Mouse (Mus musculus): ENCODE measurements around the gene Spcs3. TPM values are rescaled to one million over a fixed set of nuclear protein-coding genes. Genes with fewer than 3 reads are reported as not detected.
A peak's percentile ranks its signal among the peaks of the same experiment; 100 is the strongest.

The Spcs3 gene
- polyA plus RNA-seq (2016; fragmentation: Nextera tagmentation; extraction: Ambion mirVana), result 91.4 and 99.6 TPM in 2 replicates

GRCm38 (mm10) chr8:54529382-54530296 is at the start of gene Spcs3, which contains the start of gene Asb5:
Gene Spcs3, minus strand, starts transcription at chr8:54529998.
Gene Asb5, plus strand, starts transcription at chr8:54529580.
- WGBS, result under 1% methylated on average over 89 of the region's 89 CpGs
- peak; percentile 92 for DNase-seq (ENCODE audit: extremely low spot score, low spot score)
- H3K9me3 ChIP-seq, result no peaks in the 10 kb centered on the region
- H3K27ac ChIP-seq, result peak within 1 kb of the TSS; percentile 95
- peaks cover 21% of the 10 kb centered on the region for H3K36me3 ChIP-seq (replicated peaks)
- peaks cover 23% of the 10 kb centered on the region for H3K4me1 ChIP-seq
- H3K4me3 ChIP-seq, result peak within 1 kb of the TSS; percentile 89
- no peaks in the 10 kb centered on the region for H3K27me3 ChIP-seq (ENCODE audit: poor library complexity, severe bottlenecking)

- no peaks in the 10 kb centered on the region for H3K27me3 ChIP-seq (ENCODE audit: poor library complexity, severe bottlenecking)
- DNase-seq (ENCODE audit: extremely low spot score, low spot score), result no peak
- WGBS, result 81% methylated on average over 15 of the region's 15 CpGs
- no peaks in the 10 kb centered on the region for H3K9me3 ChIP-seq
- H3K27ac ChIP-seq, result no peak overlapping the region
- H3K4me1 ChIP-seq, result no peaks in the 10 kb centered on the region
- H3K4me3 ChIP-seq, result no peak overlapping the region
- H3K36me3 ChIP-seq (replicated peaks), result no peaks in the 10 kb centered on the region
Measured at GRCm38 (mm10) chr8:54570618-54571609, 41.1 kb upstream of the Spcs3 start.

- DNase-seq (ENCODE audit: extremely low spot score, low spot score), result no peak
- H3K4me1 ChIP-seq, result no peaks in the 10 kb centered on the region
- WGBS, result 92% methylated on average over 2 of the region's 2 CpGs
Measured at GRCm38 (mm10) chr8:54567168-54567567, 37.4 kb upstream of the Spcs3 start.

GRCm38 (mm10) chr8:54565603-54566260 is 35.9 kb upstream of the Spcs3 start:
- no peak for DNase-seq (ENCODE audit: extremely low spot score, low spot score)
- Histone ChIP-seq H3K27ac (no peak overlapping the region), H3K9me3 (no peaks in the 10 kb centered on the region), H3K4me1 (no peaks in the 10 kb centered on the region), H3K36me3 (replicated peaks) (no peaks in the 10 kb centered on the region), H3K27me3 (ENCODE audit: poor library complexity, severe bottlenecking) (no peaks in the 10 kb centered on the region), H3K4me3 (no peak overlapping the region)
- WGBS, result 89% methylated on average over 7 of the region's 7 CpGs

More at GRCm38 (mm10) chr8:54567168-54567567, 37.4 kb upstream of the Spcs3 start:
- H3K4me3 ChIP-seq, result no peak overlapping the region
- no peak overlapping the region for H3K27ac ChIP-seq
- no peaks in the 10 kb centered on the region for H3K27me3 ChIP-seq (ENCODE audit: poor library complexity, severe bottlenecking)
- H3K9me3 ChIP-seq, result no peaks in the 10 kb centered on the region
- H3K36me3 ChIP-seq (replicated peaks), result no peaks in the 10 kb centered on the region

- WGBS, result 94% methylated on average over 1 of the region's 1 CpGs
- H3K27me3 ChIP-seq (ENCODE audit: poor library complexity, severe bottlenecking), result no peaks in the 10 kb centered on the region
- no peak for DNase-seq (ENCODE audit: extremely low spot score, low spot score)
- no peak overlapping the region for H3K27ac ChIP-seq
- H3K36me3 ChIP-seq (replicated peaks), result no peaks in the 10 kb centered on the region
- H3K4me3 ChIP-seq, result no peak overlapping the region
- H3K4me1 ChIP-seq, result no peaks in the 10 kb centered on the region
- H3K9me3 ChIP-seq, result no peaks in the 10 kb centered on the region
Measured at GRCm38 (mm10) chr8:54565181-54565580, 35.4 kb upstream of the Spcs3 start.

- Histone ChIP-seq H3K4me1 (no peaks in the 10 kb centered on the region), H3K27me3 (ENCODE audit: poor library complexity, severe bottlenecking) (no peaks in the 10 kb centered on the region), H3K36me3 (replicated peaks) (no peaks in the 10 kb centered on the region), H3K27ac (no peak overlapping the region), H3K4me3 (no peak overlapping the region), H3K9me3 (no peaks in the 10 kb centered on the region)
- no peak for DNase-seq (ENCODE audit: extremely low spot score, low spot score)
- WGBS, result 83% methylated on average over 4 of the region's 4 CpGs
Measured at GRCm38 (mm10) chr8:54562137-54562536, 32.3 kb upstream of the Spcs3 start.

- H3K4me3 ChIP-seq, result no peak overlapping the region
- H3K27me3 ChIP-seq (ENCODE audit: poor library complexity, severe bottlenecking), result no peaks in the 10 kb centered on the region
- H3K27ac ChIP-seq, result no peak overlapping the region
- H3K36me3 ChIP-seq (replicated peaks), result no peaks in the 10 kb centered on the region
- no peaks in the 10 kb centered on the region for H3K9me3 ChIP-seq
- DNase-seq (ENCODE audit: extremely low spot score, low spot score), result no peak
- H3K4me1 ChIP-seq, result no peaks in the 10 kb centered on the region
- whole genome bisulfite sequencing, result 86% methylated on average over 2 of the region's 2 CpGs
Measured at GRCm38 (mm10) chr8:54554921-54555320, 25.1 kb upstream of the Spcs3 start.

GRCm38 (mm10) chr8:54550026-54550574 is 20.3 kb upstream of the Spcs3 start:
- no peaks in the 10 kb centered on the region for H3K36me3 ChIP-seq (replicated peaks)
- 96% methylated on average over 12 of the region's 12 CpGs for WGBS

GRCm38 (mm10) chr8:54548383-54548782 is 18.6 kb upstream of the Spcs3 start:
- Histone ChIP-seq H3K27me3 (ENCODE audit: poor library complexity, severe bottlenecking) (no peaks in the 10 kb centered on the region), H3K9me3 (no peaks in the 10 kb centered on the region), H3K4me3 (no peak overlapping the region), H3K27ac (no peak overlapping the region), H3K4me1 (no peaks in the 10 kb centered on the region), H3K36me3 (replicated peaks) (no peaks in the 10 kb centered on the region)
- no peak for DNase-seq (ENCODE audit: extremely low spot score, low spot score)
- WGBS, result 78% methylated on average over 6 of the region's 6 CpGs

More at GRCm38 (mm10) chr8:54550026-54550574, 20.3 kb upstream of the Spcs3 start:
- no peak overlapping the region for H3K27ac ChIP-seq
- no peaks in the 10 kb centered on the region for H3K27me3 ChIP-seq (ENCODE audit: poor library complexity, severe bottlenecking)
- no peaks in the 10 kb centered on the region for H3K9me3 ChIP-seq
- no peaks in the 10 kb centered on the region for H3K4me1 ChIP-seq
- no peak overlapping the region for H3K4me3 ChIP-seq
- no peak for DNase-seq (ENCODE audit: extremely low spot score, low spot score)

GRCm38 (mm10) chr8:54541331-54541730 is 11.5 kb upstream of the Spcs3 start:
- Histone ChIP-seq H3K4me1 (no peaks in the 10 kb centered on the region), H3K27me3 (ENCODE audit: poor library complexity, severe bottlenecking) (no peaks in the 10 kb centered on the region), H3K4me3 (no peak overlapping the region), H3K27ac (no peak overlapping the region), H3K9me3 (no peaks in the 10 kb centered on the region), H3K36me3 (replicated peaks) (no peaks in the 10 kb centered on the region)
- DNase-seq (ENCODE audit: extremely low spot score, low spot score), result no peak
- WGBS, result 84% methylated on average over 1 of the region's 1 CpGs

GRCm38 (mm10) chr8:54537285-54537684 is 7.5 kb upstream of the Spcs3 start:
- DNase-seq (ENCODE audit: extremely low spot score, low spot score), result no peak
- Histone ChIP-seq H3K4me1 (no peaks in the 10 kb centered on the region), H3K4me3 (no peak overlapping the region), H3K27me3 (ENCODE audit: poor library complexity, severe bottlenecking) (no peaks in the 10 kb centered on the region), H3K36me3 (replicated peaks) (no peaks in the 10 kb centered on the region), H3K9me3 (no peaks in the 10 kb centered on the region), H3K27ac (no peak overlapping the region)
- 94% methylated on average over 3 of the region's 3 CpGs for WGBS

- H3K36me3 ChIP-seq (replicated peaks), result no peaks in the 10 kb centered on the region
- no peak overlapping the region for H3K27ac ChIP-seq
- DNase-seq (ENCODE audit: extremely low spot score, low spot score), result no peak
- H3K4me3 ChIP-seq, result no peak overlapping the region
- peaks cover 4% of the 10 kb centered on the region; the same call in 1 of the 2 replicates for H3K4me1 ChIP-seq
- 89% methylated on average over 5 of the region's 5 CpGs for WGBS
- no peaks in the 10 kb centered on the region for H3K27me3 ChIP-seq (ENCODE audit: poor library complexity, severe bottlenecking)
- no peaks in the 10 kb centered on the region for H3K9me3 ChIP-seq
Measured at GRCm38 (mm10) chr8:54535172-54535571, 5.4 kb upstream of the Spcs3 start.

Data from forebrain, embryonic 10.5 days (tissue).